Mouse (Mus musculus): ENCODE measurements at regions not wholly inside any gene's neighbourhood (a gene's known extent, or its start where the extent isn't known, plus 50 kb on each side); places are given as distances from the start of the nearest gene placed in this dataset.
"Not testable (repeated sequence)": the region's sequence is repeated elsewhere in the genome, so short reads cannot be mapped to it uniquely, and the experiment has no call there.

- no peak for DNase-seq (ENCODE audit: low spot score)
Measured at GRCm38 (mm10) chr8:37048912-37049692, 55.7 kb downstream of the AI429214 start.

- no peak for DNase-seq (ENCODE audit: low spot score)
Measured at GRCm38 (mm10) chr8:37049969-37050683, 56.7 kb downstream of the AI429214 start.

GRCm38 (mm10) chr8:37050684-37051028 lies 57.3 kb downstream of the AI429214 start:
- DNase-seq (ENCODE audit: low spot score): no peak

GRCm38 (mm10) chr8:37056376-37056775 lies 63.0 kb downstream of the AI429214 start:
- no peak for DNase-seq (ENCODE audit: low spot score)

GRCm38 (mm10) chr8:37058390-37058789 lies 65.0 kb downstream of the AI429214 start:
- no peak for DNase-seq (ENCODE audit: low spot score)

- DNase-seq (ENCODE audit: low spot score): peak; percentile 49
Measured at GRCm38 (mm10) chr8:37062012-37062944, 68.9 kb downstream of the AI429214 start.

GRCm38 (mm10) chr8:37063764-37064331 lies 70.4 kb downstream of the AI429214 start:
- peak; percentile 28 for DNase-seq (ENCODE audit: low spot score)

- no peak for DNase-seq (ENCODE audit: low spot score)
Measured at GRCm38 (mm10) chr8:37072905-37073304, 79.5 kb downstream of the AI429214 start.

- DNase-seq (ENCODE audit: low spot score): no peak
Measured at GRCm38 (mm10) chr8:37099727-37100126, 106.3 kb downstream of the AI429214 start.

- DNase-seq (ENCODE audit: low spot score): not testable (repeated sequence)
Measured at GRCm38 (mm10) chr8:37112386-37112785, 119.0 kb downstream of the AI429214 start.

GRCm38 (mm10) chr8:37125834-37126233 lies 132.4 kb downstream of the AI429214 start:
- no peak for DNase-seq (ENCODE audit: low spot score)

- DNase-seq (ENCODE audit: low spot score): no peak
Measured at GRCm38 (mm10) chr8:37129670-37130069, 136.3 kb downstream of the AI429214 start.

GRCm38 (mm10) chr8:37131988-37132387 lies 138.6 kb downstream of the AI429214 start:
- no peak for DNase-seq (ENCODE audit: low spot score)

- no peak for DNase-seq (ENCODE audit: low spot score)
Measured at GRCm38 (mm10) chr8:37134192-37134964, 141.0 kb downstream of the AI429214 start.

GRCm38 (mm10) chr8:37150286-37150685 lies 156.9 kb downstream of the AI429214 start:
- no peak for DNase-seq (ENCODE audit: low spot score)

- DNase-seq (ENCODE audit: low spot score): no peak
Measured at GRCm38 (mm10) chr8:37154361-37154760, 161.0 kb downstream of the AI429214 start.

- DNase-seq (ENCODE audit: low spot score): no peak
Measured at GRCm38 (mm10) chr8:37154946-37155345, 161.5 kb downstream of the AI429214 start.

GRCm38 (mm10) chr8:37159481-37159880 lies 166.1 kb downstream of the AI429214 start:
- peak; percentile 10 for DNase-seq (ENCODE audit: low spot score)

GRCm38 (mm10) chr8:37196859-37197258 lies 203.5 kb downstream of the AI429214 start:
- DNase-seq (ENCODE audit: low spot score): no peak

- DNase-seq (ENCODE audit: low spot score): no peak
Measured at GRCm38 (mm10) chr8:37215894-37216293, 222.5 kb downstream of the AI429214 start.

GRCm38 (mm10) chr8:37227091-37227490 lies 233.7 kb downstream of the AI429214 start:
- DNase-seq (ENCODE audit: low spot score): no peak

Measured in yolk sac, embryonic 10.5 days (tissue).